Mouse (Mus musculus) cerebellum, adult 9-11 months (tissue): Measurements from ENCODE around the gene H3f3a.

Experiments
- DNase-seq: peaks from one replicate; pipeline ENCODE4 v3.0.0; 2022

H3f3a gene

GRCm38 (mm10) chr1:180756711-180757110 is 57.0 kb downstream of the H3f3a start:
- DNase-seq: no peak

GRCm38 (mm10) chr1:180754376-180754775 is 59.4 kb downstream of the H3f3a start:
- no peak for DNase-seq

- DNase-seq: no peak
Measured at GRCm38 (mm10) chr1:180752115-180752514, 61.6 kb downstream of the H3f3a start.
